Mouse (Mus musculus) spleen, adult 2 months (tissue): ENCODE results near the gene Trmt44.

Experiments
- CTCF ChIP-seq: fragments of 200-500 bp; IDR thresholded peaks from 2 replicates; pipeline ENCODE4 v1.5.1; 2011; ENCODE audit warnings: mild to moderate bottlenecking, inconsistent platforms; ENCODE audit not compliant: insufficient read depth, insufficient read length, insufficient replicate concordance; ENCODE audit errors: extremely low read depth
- POLR2A ChIP-seq: fragments of 200-500 bp; IDR thresholded peaks from 2 replicates; pipeline ENCODE4 v1.6.1; 2011; ENCODE audit warnings: low read depth, low read length, inconsistent platforms

- TF ChIP-seq POLR2A (no peak), CTCF (peak; percentile 11; the same call in 1 of the 2 replicates)
Measured at GRCm38 (mm10) chr5:35530442-35530841, 44.4 kb downstream of the Trmt44 start.
